Mouse (Mus musculus) heart, embryonic 11.5 days (tissue): Measurements from ENCODE around the gene Lrrc20. TPM values are rescaled to one million over a fixed set of nuclear protein-coding genes. Genes with fewer than 3 reads are reported as not detected.

Source experiments
- ATAC-seq: fragments of 200-750 bp; cut with Nextera tagmentation; replicated peaks from 2 replicates; pipeline ENCODE4 v1.8.0; 2017; ENCODE audit warnings: moderate library complexity; ENCODE audit not compliant: insufficient number of reproducible peaks, low FRiP score, low TSS enrichment
- H3K27ac ChIP-seq: fragments of 300-500 bp; sonication (generic); 2 replicates; pipeline ENCODE4 v1.5.1; 2014; ENCODE audit warnings: mild to moderate bottlenecking, low read depth, low read length
- H3K27me3 ChIP-seq: fragments of 300-500 bp; sonication (generic); 2 replicates; pipeline ENCODE4 v1.6.1; 2014; ENCODE audit warnings: mild to moderate bottlenecking, low read length, mixed read lengths; ENCODE audit not compliant: control insufficient read depth, insufficient read depth
- H3K36me3 ChIP-seq: fragments of 300-500 bp; sonication (generic); 2 replicates; pipeline ENCODE4 v1.6.1; 2014; ENCODE audit warnings: mild to moderate bottlenecking, low read length, moderate library complexity, mixed read lengths; ENCODE audit not compliant: control insufficient read depth, insufficient read depth
- H3K4me1 ChIP-seq: fragments of 300-500 bp; sonication (generic); 2 replicates; pipeline ENCODE4 v1.6.1; 2014; ENCODE audit warnings: low read length; ENCODE audit not compliant: control insufficient read depth, insufficient read depth
- H3K4me2 ChIP-seq: fragments of 300-500 bp; sonication (generic); 2 replicates; pipeline ENCODE4 v1.6.1; 2014; ENCODE audit warnings: mild to moderate bottlenecking, moderate library complexity
- H3K4me3 ChIP-seq: fragments of 300-500 bp; sonication (generic); 2 replicates; pipeline ENCODE4 v1.5.1; 2014; ENCODE audit warnings: low read depth, low read length
- H3K9ac ChIP-seq: fragments of 300-500 bp; sonication (generic); 2 replicates; pipeline ENCODE4 v1.6.1; 2014; ENCODE audit warnings: mild to moderate bottlenecking, low read depth, low read length, moderate library complexity
- H3K9me3 ChIP-seq: fragments of 300-500 bp; sonication (generic); replicated peaks from 2 replicates; pipeline ENCODE4 v1.6.1; 2016; ENCODE audit warnings: low read length; ENCODE audit not compliant: control insufficient read depth
- WGBS: fragments of 180-500 bp; shearing (Covaris S2); extraction: QIAGEN DNeasy Blood & Tissue Kit; methylation state at CpG from one replicate; pipeline ENCODE4 v1.1.7; 2014; ENCODE audit not compliant: insufficient replicate concordance; 5-methylcytosine and 5-hydroxymethylcytosine counted together
- polyA plus RNA-seq: library from polyadenylated mRNA; unstranded; fragments of >200 nt; fragmentation: Nextera tagmentation; extraction: Ambion mirVana; gene quantifications from 2 replicates; pipeline ENCODE4 v1.2.1, GENCODE M21; 2014

Lrrc20 gene
- 12.1 and 14.8 TPM in 2 replicates for polyA plus RNA-seq

- WGBS = under 1% methylated on average over 70 of the region's 70 CpGs
- ATAC-seq = peak; percentile 97
Observed at GRCm38 (mm10) chr10:61475594-61476439, at the start of gene Lrrc20. Gene Lrrc20, plus strand, starts transcription at chr10:61475801.

GRCm38 (mm10) chr10:61426251-61426757 lies 49.3 kb upstream of the Lrrc20 start:
- Histone ChIP-seq H3K4me3 (no peak overlapping the region), H3K27me3 (no peaks in the 10 kb centered on the region), H3K9ac (no peak overlapping the region), H3K4me2 (no peak overlapping the region), H3K27ac (no peak overlapping the region), H3K4me1 (peaks cover 8% of the 10 kb centered on the region), H3K9me3 (no peaks in the 10 kb centered on the region), H3K36me3 (peaks cover 5% of the 10 kb centered on the region; the same call in 1 of the 2 replicates)
- WGBS = 28% methylated on average over 2 of the region's 2 CpGs
- ATAC-seq = no peak

More at GRCm38 (mm10) chr10:61475594-61476439, at the start of gene Lrrc20:
- peak within 1 kb of the TSS; percentile 91 for H3K27ac ChIP-seq
- no peaks in the 10 kb centered on the region for H3K27me3 ChIP-seq
- no peaks in the 10 kb centered on the region for H3K9me3 ChIP-seq
- H3K4me1 ChIP-seq = peaks cover 13% of the 10 kb centered on the region; the same call in 1 of the 2 replicates
- H3K4me2 ChIP-seq = peak within 1 kb of the TSS; percentile 98
- H3K9ac ChIP-seq = peak within 1 kb of the TSS; percentile 85
- peak within 1 kb of the TSS; percentile 76 for H3K4me3 ChIP-seq
- H3K36me3 ChIP-seq = no peaks in the 10 kb centered on the region

- ATAC-seq = no peak
- Histone ChIP-seq H3K4me2 (no peak overlapping the region), H3K27ac (no peak overlapping the region), H3K9ac (no peak overlapping the region), H3K4me1 (peaks cover 8% of the 10 kb centered on the region), H3K36me3 (peaks cover 10% of the 10 kb centered on the region), H3K9me3 (no peaks in the 10 kb centered on the region), H3K4me3 (no peak overlapping the region), H3K27me3 (no peaks in the 10 kb centered on the region)
- WGBS = 90% methylated on average over 6 of the region's 6 CpGs
Observed at GRCm38 (mm10) chr10:61427951-61428350, 47.6 kb upstream of the Lrrc20 start.

- 64% methylated on average over 4 of the region's 4 CpGs for WGBS
- H3K27ac ChIP-seq = no peak overlapping the region
- no peak overlapping the region for H3K4me2 ChIP-seq
- ATAC-seq = no peak
- H3K36me3 ChIP-seq = peaks cover 15% of the 10 kb centered on the region
- H3K4me3 ChIP-seq = no peak overlapping the region
- no peaks in the 10 kb centered on the region for H3K9me3 ChIP-seq
- no peaks in the 10 kb centered on the region for H3K27me3 ChIP-seq
- H3K9ac ChIP-seq = no peak overlapping the region
- H3K4me1 ChIP-seq = peaks cover 8% of the 10 kb centered on the region
Observed at GRCm38 (mm10) chr10:61428416-61428815, 47.2 kb upstream of the Lrrc20 start.

GRCm38 (mm10) chr10:61429043-61429442 lies 46.6 kb upstream of the Lrrc20 start:
- Histone ChIP-seq H3K27ac (no peak overlapping the region), H3K36me3 (peaks cover 21% of the 10 kb centered on the region), H3K4me2 (no peak overlapping the region), H3K27me3 (no peaks in the 10 kb centered on the region), H3K9me3 (no peaks in the 10 kb centered on the region), H3K4me3 (no peak overlapping the region), H3K4me1 (peaks cover 7% of the 10 kb centered on the region), H3K9ac (no peak overlapping the region)
- no peak for ATAC-seq
- 92% methylated on average over 5 of the region's 5 CpGs for whole genome bisulfite sequencing

- no peak overlapping the region for H3K4me2 ChIP-seq
- WGBS = 94% methylated on average over 9 of the region's 9 CpGs
- H3K9ac ChIP-seq = no peak overlapping the region
- no peak overlapping the region for H3K4me3 ChIP-seq
- no peak overlapping the region for H3K27ac ChIP-seq
- H3K9me3 ChIP-seq = no peaks in the 10 kb centered on the region
- H3K27me3 ChIP-seq = no peaks in the 10 kb centered on the region
- peaks cover 29% of the 10 kb centered on the region for H3K36me3 ChIP-seq
- no peak for ATAC-seq
- H3K4me1 ChIP-seq = no peaks in the 10 kb centered on the region
Observed at GRCm38 (mm10) chr10:61431375-61431774, 44.2 kb upstream of the Lrrc20 start.

DNA sequence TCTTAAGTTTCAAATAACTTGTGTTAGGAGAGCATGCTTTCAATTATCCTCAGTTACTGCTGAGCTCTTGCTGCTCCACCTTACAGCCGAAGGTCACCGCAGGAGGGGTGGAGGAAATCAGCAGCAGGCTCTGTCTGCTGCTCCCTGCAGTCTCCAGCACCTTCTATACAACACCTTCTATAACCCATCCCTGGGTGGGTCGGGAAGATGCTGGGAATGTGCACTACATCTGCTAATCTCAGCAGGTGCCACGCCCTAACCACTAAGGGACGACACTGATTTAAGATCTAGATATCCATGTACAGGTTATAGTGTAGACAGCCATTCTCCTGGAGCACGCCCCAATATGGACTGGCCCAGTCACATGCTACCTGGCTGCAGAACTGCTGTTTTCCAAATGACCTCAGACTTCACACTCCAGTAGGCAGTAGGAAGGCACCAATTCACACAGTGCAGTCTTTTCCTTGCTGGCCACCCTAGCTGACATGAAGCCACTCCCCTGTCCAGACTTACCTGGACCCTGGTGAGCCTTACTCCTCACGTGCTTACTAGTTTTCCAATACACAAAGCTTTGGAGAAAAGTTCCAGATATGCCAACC lies 35.3 kb upstream of the Lrrc20 start:
- WGBS = 93% methylated on average over 7 of the region's 7 CpGs

DNA sequence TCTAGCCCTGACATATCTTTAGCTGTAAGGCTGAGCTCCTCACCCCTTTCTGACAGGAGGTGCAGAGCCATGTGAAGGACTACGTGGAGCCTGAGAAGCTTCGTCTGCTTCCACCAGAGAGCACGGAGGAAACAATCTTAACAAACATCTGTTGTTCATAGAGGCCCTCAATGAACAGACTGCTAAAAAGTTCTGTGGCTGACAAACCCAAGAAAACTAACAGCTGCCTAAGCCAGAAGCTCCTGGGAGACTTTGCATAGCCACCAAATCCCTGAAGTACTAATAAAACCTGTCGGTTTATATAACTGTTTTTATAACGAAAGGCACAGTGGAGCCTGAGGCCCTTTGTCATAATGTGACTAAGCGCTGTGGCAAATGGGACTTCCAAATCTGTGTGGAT lies 32.1 kb upstream of the Lrrc20 start:
- H3K4me3 ChIP-seq = no peak overlapping the region
- no peak overlapping the region for H3K27ac ChIP-seq
- H3K4me2 ChIP-seq = no peak overlapping the region
- 71% methylated on average over 6 of the region's 6 CpGs for WGBS
- ATAC-seq = no peak
- no peaks in the 10 kb centered on the region for H3K9me3 ChIP-seq
- no peaks in the 10 kb centered on the region for H3K36me3 ChIP-seq
- H3K9ac ChIP-seq = peak overlapping the region; percentile 28; the same call in 1 of the 2 replicates
- no peaks in the 10 kb centered on the region for H3K27me3 ChIP-seq
- H3K4me1 ChIP-seq = peaks cover 44% of the 10 kb centered on the region

More for the DNA sequence above, 35.3 kb upstream of the Lrrc20 start:
- Histone ChIP-seq H3K27me3 (no peaks in the 10 kb centered on the region), H3K4me3 (no peak overlapping the region), H3K36me3 (no peaks in the 10 kb centered on the region), H3K27ac (no peak overlapping the region), H3K4me2 (no peak overlapping the region), H3K9ac (no peak overlapping the region), H3K9me3 (no peaks in the 10 kb centered on the region), H3K4me1 (peaks cover 28% of the 10 kb centered on the region)
- no peak; the same call in 1 of the 2 replicates for ATAC-seq
